Mouse (Mus musculus): ENCODE measurements around the gene Hdac11. TPM values are rescaled to one million over a fixed set of nuclear protein-coding genes. Genes with fewer than 3 reads are reported as not detected.
A peak's percentile ranks its signal among the peaks of the same experiment; 100 is the strongest.

Hdac11 gene
- polyA plus RNA-seq, 1 experiment from 2014 or later = 7.2 TPM

GRCm38 (mm10) chr6:91146443-91147151, 9.9 kb upstream of the Hdac11 start:
- H3K4me2 ChIP-seq = no peak overlapping the region
- ATAC-seq (replicated peaks; ENCODE audit: low FRiP score) = no peak

GRCm38 (mm10) chr6:91147152-91147770, 9.2 kb upstream of the Hdac11 start:
- Histone ChIP-seq H3K27ac (ENCODE audit: low read depth, low read length) (no peak overlapping the region), H3K4me1 (replicated peaks; ENCODE audit: control insufficient read depth, insufficient read depth, low read length) (no peaks in the 10 kb centered on the region), H3K9me3 (ENCODE audit: control insufficient read depth, low read length) (0 out of 2 replicates have a peak, but pooled peaks cover 2% of the 10 kb centered on the region), H3K4me2 (no peak overlapping the region), H3K36me3 (ENCODE audit: control insufficient read depth, insufficient read depth, low read length) (no peaks in the 10 kb centered on the region), H3K4me3 (ENCODE audit: low read depth, low read length) (no peak overlapping the region), H3K27me3 (replicated peaks; ENCODE audit: control insufficient read depth, insufficient read depth, low read length) (peaks cover 4% of the 10 kb centered on the region), H3K9ac (ENCODE audit: low read depth, low read length) (no peak overlapping the region)
- ATAC-seq (replicated peaks; ENCODE audit: low FRiP score) (no peak), DNase-seq (ENCODE audit: low spot score) (no peak)
- WGBS = 91% methylated on average over 2 of the region's 2 CpGs

More at GRCm38 (mm10) chr6:91146443-91147151, 9.9 kb upstream of the Hdac11 start:
- DNase-seq (ENCODE audit: low spot score) = no peak
- H3K4me1 ChIP-seq (replicated peaks; ENCODE audit: control insufficient read depth, insufficient read depth, low read length) = no peaks in the 10 kb centered on the region
- H3K4me3 ChIP-seq (ENCODE audit: low read depth, low read length) = no peak overlapping the region
- H3K9ac ChIP-seq (ENCODE audit: low read depth, low read length) = no peak overlapping the region
- no peaks in the 10 kb centered on the region for H3K36me3 ChIP-seq (ENCODE audit: control insufficient read depth, insufficient read depth, low read length)
- peaks cover 4% of the 10 kb centered on the region for H3K27me3 ChIP-seq (replicated peaks; ENCODE audit: control insufficient read depth, insufficient read depth, low read length)
- H3K27ac ChIP-seq (ENCODE audit: low read depth, low read length) = no peak overlapping the region
- H3K9me3 ChIP-seq (ENCODE audit: control insufficient read depth, low read length) = 0 out of 2 replicates have a peak, but pooled peaks cover 2% of the 10 kb centered on the region
- WGBS = 49% methylated on average over 5 of the region's 5 CpGs

- no peak overlapping the region for H3K27ac ChIP-seq (ENCODE audit: low read depth, low read length)
- peaks cover 23% of the 10 kb centered on the region for H3K4me1 ChIP-seq (replicated peaks; ENCODE audit: control insufficient read depth, insufficient read depth, low read length)
- H3K36me3 ChIP-seq (ENCODE audit: control insufficient read depth, insufficient read depth, low read length) = no peaks in the 10 kb centered on the region
- ATAC-seq (replicated peaks; ENCODE audit: low FRiP score) (no peak), DNase-seq (ENCODE audit: low spot score) (no peak)
- peak overlapping the region; percentile 33; the same call in 1 of the 2 replicates for H3K4me2 ChIP-seq
- 0 out of 2 replicates have a peak, but pooled peaks cover 2% of the 10 kb centered on the region for H3K9me3 ChIP-seq (ENCODE audit: control insufficient read depth, low read length)
- WGBS = 40% methylated on average over 7 of the region's 7 CpGs
- H3K4me3 ChIP-seq (ENCODE audit: low read depth, low read length) = no peak overlapping the region
- H3K9ac ChIP-seq (ENCODE audit: low read depth, low read length) = no peak overlapping the region
- 0 out of 2 replicates have a peak, but pooled peaks cover 6% of the 10 kb centered on the region for H3K27me3 ChIP-seq (replicated peaks; ENCODE audit: control insufficient read depth, insufficient read depth, low read length)
Observed at GRCm38 (mm10) chr6:91152892-91153548, 3.4 kb upstream of the Hdac11 start.

- Histone ChIP-seq H3K9ac (ENCODE audit: low read depth, low read length) (no peak overlapping the region), H3K4me2 (peak overlapping the region; percentile 33), H3K27me3 (replicated peaks; ENCODE audit: control insufficient read depth, insufficient read depth, low read length) (0 out of 2 replicates have a peak, but pooled peaks cover 6% of the 10 kb centered on the region), H3K9me3 (ENCODE audit: control insufficient read depth, low read length) (0 out of 2 replicates have a peak, but pooled peaks cover 2% of the 10 kb centered on the region), H3K4me1 (replicated peaks; ENCODE audit: control insufficient read depth, insufficient read depth, low read length) (peaks cover 26% of the 10 kb centered on the region), H3K4me3 (ENCODE audit: low read depth, low read length) (no peak overlapping the region), H3K36me3 (ENCODE audit: control insufficient read depth, insufficient read depth, low read length) (no peaks in the 10 kb centered on the region), H3K27ac (ENCODE audit: low read depth, low read length) (no peak overlapping the region)
- WGBS = 5% methylated on average over 10 of the region's 10 CpGs
- ATAC-seq (replicated peaks; ENCODE audit: low FRiP score) (peak; percentile 40; the same call in 1 of the 2 replicates), DNase-seq (ENCODE audit: low spot score) (no peak)
Observed at GRCm38 (mm10) chr6:91153549-91154064, 2.9 kb upstream of the Hdac11 start.

GRCm38 (mm10) chr6:91154685-91155084, 1.8 kb upstream of the Hdac11 start:
- no peak overlapping the region for H3K4me3 ChIP-seq (ENCODE audit: low read depth, low read length)
- no peak for ATAC-seq (replicated peaks; ENCODE audit: low FRiP score)
- no peak overlapping the region for H3K27ac ChIP-seq (ENCODE audit: low read depth, low read length)
- peaks cover 36% of the 10 kb centered on the region for H3K4me1 ChIP-seq (replicated peaks; ENCODE audit: control insufficient read depth, insufficient read depth, low read length)
- WGBS = 58% methylated on average over 4 of the region's 4 CpGs
- H3K9me3 ChIP-seq (ENCODE audit: control insufficient read depth, low read length) = 0 out of 2 replicates have a peak, but pooled peaks cover 2% of the 10 kb centered on the region
- H3K36me3 ChIP-seq (ENCODE audit: control insufficient read depth, insufficient read depth, low read length) = no peaks in the 10 kb centered on the region
- no peak overlapping the region for H3K9ac ChIP-seq (ENCODE audit: low read depth, low read length)
- DNase-seq (ENCODE audit: low spot score) = no peak
- 0 out of 2 replicates have a peak, but pooled peaks cover 6% of the 10 kb centered on the region for H3K27me3 ChIP-seq (replicated peaks; ENCODE audit: control insufficient read depth, insufficient read depth, low read length)
- no peak overlapping the region for H3K4me2 ChIP-seq

GRCm38 (mm10) chr6:91155286-91155685, 1.2 kb upstream of the Hdac11 start:
- Histone ChIP-seq H3K4me1 (replicated peaks; ENCODE audit: control insufficient read depth, insufficient read depth, low read length) (peaks cover 41% of the 10 kb centered on the region), H3K27me3 (replicated peaks; ENCODE audit: control insufficient read depth, insufficient read depth, low read length) (0 out of 2 replicates have a peak, but pooled peaks cover 6% of the 10 kb centered on the region), H3K9me3 (ENCODE audit: control insufficient read depth, low read length) (0 out of 2 replicates have a peak, but pooled peaks cover 2% of the 10 kb centered on the region), H3K4me2 (no peak overlapping the region), H3K4me3 (ENCODE audit: low read depth, low read length) (no peak overlapping the region), H3K27ac (ENCODE audit: low read depth, low read length) (no peak overlapping the region), H3K36me3 (ENCODE audit: control insufficient read depth, insufficient read depth, low read length) (no peaks in the 10 kb centered on the region), H3K9ac (ENCODE audit: low read depth, low read length) (no peak overlapping the region)
- 66% methylated on average over 3 of the region's 3 CpGs for WGBS
- ATAC-seq (replicated peaks; ENCODE audit: low FRiP score) (no peak), DNase-seq (ENCODE audit: low spot score) (no peak)

GRCm38 (mm10) chr6:91156062-91156461, 403 bp upstream of the Hdac11 start:
- H3K4me1 ChIP-seq (replicated peaks; ENCODE audit: control insufficient read depth, insufficient read depth, low read length) = peaks cover 49% of the 10 kb centered on the region
- no peak for DNase-seq (ENCODE audit: low spot score)
- WGBS = 25% methylated on average over 4 of the region's 4 CpGs
- peak overlapping the region; percentile 74; the same call in 1 of the 2 replicates for H3K4me3 ChIP-seq (ENCODE audit: low read depth, low read length)
- H3K9ac ChIP-seq (ENCODE audit: low read depth, low read length) = peak overlapping the region; percentile 42
- no peaks in the 10 kb centered on the region for H3K36me3 ChIP-seq (ENCODE audit: control insufficient read depth, insufficient read depth, low read length)
- 0 out of 2 replicates have a peak, but pooled peaks cover 6% of the 10 kb centered on the region for H3K27me3 ChIP-seq (replicated peaks; ENCODE audit: control insufficient read depth, insufficient read depth, low read length)
- H3K27ac ChIP-seq (ENCODE audit: low read depth, low read length) = peak overlapping the region; percentile 54
- no peaks in the 10 kb centered on the region for H3K9me3 ChIP-seq (ENCODE audit: control insufficient read depth, low read length)
- no peak for ATAC-seq (replicated peaks; ENCODE audit: low FRiP score)
- peak overlapping the region; percentile 90 for H3K4me2 ChIP-seq

GRCm38 (mm10) chr6:91157237-91157570, 739 bp downstream of the Hdac11 start:
- no peak for ATAC-seq (replicated peaks; ENCODE audit: low FRiP score)
- Histone ChIP-seq H3K4me1 (replicated peaks; ENCODE audit: control insufficient read depth, insufficient read depth, low read length) (peaks cover 57% of the 10 kb centered on the region), H3K9me3 (ENCODE audit: control insufficient read depth, low read length) (no peaks in the 10 kb centered on the region), H3K4me2 (peak overlapping the region; percentile 90), H3K4me3 (ENCODE audit: low read depth, low read length) (peak overlapping the region; percentile 74), H3K36me3 (ENCODE audit: control insufficient read depth, insufficient read depth, low read length) (no peaks in the 10 kb centered on the region), H3K27me3 (replicated peaks; ENCODE audit: control insufficient read depth, insufficient read depth, low read length) (0 out of 2 replicates have a peak, but pooled peaks cover 6% of the 10 kb centered on the region), H3K9ac (ENCODE audit: low read depth, low read length) (peak overlapping the region; percentile 83), H3K27ac (ENCODE audit: low read depth, low read length) (peak overlapping the region; percentile 50; the same call in 1 of the 2 replicates)
- WGBS = 59% methylated on average over 5 of the region's 6 CpGs
- DNase-seq (ENCODE audit: low spot score) = no peak
